ENCODE assay signal across 9 mouse cellular contexts in genomic region chr13:31557768-31558520, GRCm38 (mm10). TPM values are rescaled to one million over a fixed set of nuclear protein-coding genes. Genes with fewer than 3 reads are reported as not detected.
DNase-seq lines count a peak whose midpoint lies in the region; ATAC-seq and TF ChIP-seq lines count a peak whose summit lies in the region.
"Had no signal": no experiment of that assay in that cellular context is flagged by ENCODE, and none has a peak within 500 bp of the region (broad histone marks: within the 10 kb centered on the region; RNA-seq: fewer than 3 reads in every experiment).

No protein-coding gene starts in this region.

- peak; percentile 83 for ATAC-seq in frontal cortex, adult (ENCODE audit: low TSS enrichment)
- ATAC-seq in liver, embryonic 15.5 days (ENCODE audit: insufficient read depth), result peak; percentile 75

- no peaks in the 10 kb centered on the region for H3K4me1 ChIP-seq in heart, adult 2 months (ENCODE audit: control insufficient read depth, insufficient read depth, low read length)
- H3K4me1 ChIP-seq in liver, embryonic 15.5 days (replicated peaks), result peaks cover 4% of the 10 kb centered on the region; the same call in 1 of the 2 replicates

- H3K27me3 ChIP-seq in heart, adult 2 months (ENCODE audit: control insufficient read depth, insufficient read depth, low read length), result peaks cover 23% of the 10 kb centered on the region
- H3K27me3 ChIP-seq in liver, embryonic 15.5 days, result peaks cover 85% of the 10 kb centered on the region

- TF ChIP-seq CTCF in heart, adult 2 months (IDR thresholded peaks at IDR 0.05), result no peak

- TF ChIP-seq EP300 in heart, adult 2 months (IDR thresholded peaks at IDR 0.05; ENCODE audit: insufficient read depth, low read depth, low read length), result no peak

- no peak for DNase-seq in frontal cortex, postnatal 14 days (ENCODE audit: low spot score in 2 of 2)
- DNase-seq in cerebellum, postnatal 10 days, result peak; percentile 54 to 60
- DNase-seq in heart, adult 2 months, result peak; percentile 61 to 66
- DNase-seq in kidney, adult 18-20 months, result peak; percentile 87
- peak; percentile 69 for DNase-seq in neural tube, embryonic 10.5 days (ENCODE audit: extremely low spot score, low spot score)
- peak; percentile 5 for DNase-seq in thymus, postnatal 25 days

- intact Hi-C loops in heart, adult 2 months (cut with DNase I), result no loop called here

- WGBS in heart, adult 2 months, result under 1% methylated on average over 73 of the region's 73 CpGs
- under 1% methylated on average over 73 of the region's 73 CpGs for WGBS in liver, embryonic 15.5 days (ENCODE audit: insufficient replicate concordance)

- TF ChIP-seq POLR2A in heart, adult 2 months (IDR thresholded peaks at IDR 0.05; ENCODE audit: insufficient read depth, low read depth, low read length), result no peak

- no peak overlapping the region for H3K27ac ChIP-seq in heart, adult 2 months
- H3K27ac ChIP-seq in liver, embryonic 15.5 days (replicated peaks), result no peak overlapping the region

- no peaks in the 10 kb centered on the region for H3K79me2 ChIP-seq in heart, adult 2 months (replicated peaks; ENCODE audit: control insufficient read depth, insufficient read depth, low read length)

- no peaks in the 10 kb centered on the region for H3K36me3 ChIP-seq in heart, adult 2 months (ENCODE audit: control insufficient read depth, insufficient read depth, low read length)
- H3K36me3 ChIP-seq in liver, embryonic 15.5 days (replicated peaks), result no peaks in the 10 kb centered on the region
- H3K36me3 ChIP-seq: G1E had no signal

- peak overlapping the region; percentile 71 for H3K4me2 ChIP-seq in liver, embryonic 15.5 days

- peak overlapping the region; percentile 55 for H3K4me3 ChIP-seq in heart, adult 2 months
- H3K4me3 ChIP-seq in liver, embryonic 15.5 days (replicated peaks), result peak overlapping the region; percentile 55

- no peaks in the 10 kb centered on the region for H3K9me3 ChIP-seq in liver, embryonic 15.5 days (replicated peaks)

- peak overlapping the region; percentile 23 for H3K9ac ChIP-seq in heart, adult 2 months (ENCODE audit: low read depth, low read length)
- no peak overlapping the region for H3K9ac ChIP-seq in liver, embryonic 15.5 days

RNA-seq across cellular contexts. Expression of gene A530084C06Rik, which starts 1.2 kb away (rescaled TPM):
- under 1 TPM in 1 of 2 experiments, not detected in 1; 0.08 TPM for total RNA-seq in heart, adult 2 months (2021)
- not detected in 2 replicates for polyA plus RNA-seq in heart, adult 2 months (2012; rRNA removed)
- polyA plus RNA-seq in liver, embryonic 15.5 days (2015; fragmentation: Nextera tagmentation; extraction: Ambion mirVana), result not detected in 2 replicates
- total RNA-seq: G1E had no signal
- polyA plus RNA-seq: G1E had no signal

RNA-seq across cellular contexts. Expression of gene Foxq1, which starts 2.0 kb away (rescaled TPM):
- total RNA-seq in heart, adult 2 months (2021), result under 1 TPM; 0.07 to 0.13 TPM
- polyA plus RNA-seq in heart, adult 2 months (2012; rRNA removed), result 0.06 and 0.16 TPM in 2 replicates
- polyA plus RNA-seq in liver, embryonic 15.5 days (2015; fragmentation: Nextera tagmentation; extraction: Ambion mirVana), result 1.0 and 1.3 TPM in 2 replicates
- polyA plus RNA-seq: G1E had no signal

Comparison
In these comparisons a context has a peak if more than half of its experiments do, and no peak if none do; other contexts are left out.
1. DNase-seq: peak in cerebellum, postnatal 10 days (2 of 2), heart, adult 2 months (2 of 2), kidney, adult 18-20 months (single experiment), neural tube, embryonic 10.5 days (single experiment) and thymus, postnatal 25 days (single experiment); none in frontal cortex, postnatal 14 days (0 of 2).